Mouse (Mus musculus) induced T-regulatory cell, adult 2 months (primary cell): ENCODE measurements around the gene Cbln3.
A peak's percentile ranks its signal among the peaks of the same experiment; 100 is the strongest.

Experiments used
- DNase-seq: peaks from one replicate; pipeline ENCODE4 v3.0.0-alpha.2; 2012; ENCODE audit warnings: low read depth

Gene Cbln3

DNA sequence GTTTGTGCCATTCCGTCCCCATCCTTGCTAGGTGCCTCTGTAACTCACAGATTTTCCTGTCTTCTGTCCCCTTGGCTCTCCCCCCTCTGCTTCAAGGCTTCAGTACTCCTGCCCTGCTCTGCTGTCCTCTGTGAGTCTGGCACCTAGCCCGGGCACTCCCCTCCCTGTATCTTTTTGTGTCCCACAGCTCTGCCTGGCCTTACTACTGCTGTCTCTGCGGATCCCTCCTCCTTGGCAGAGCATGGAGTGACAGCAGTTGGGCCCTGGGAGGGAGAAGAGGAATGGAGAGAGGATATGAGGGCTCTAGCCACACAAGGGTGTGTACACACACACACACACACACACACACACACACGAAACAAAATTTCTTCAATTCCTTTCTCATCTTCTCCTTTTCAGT is at the start of gene Cbln3:
Gene Cbln3 (minus strand): TSS at position 227 of the 400 bp plus-strand sequence.
- DNase-seq: no peak

DNA sequence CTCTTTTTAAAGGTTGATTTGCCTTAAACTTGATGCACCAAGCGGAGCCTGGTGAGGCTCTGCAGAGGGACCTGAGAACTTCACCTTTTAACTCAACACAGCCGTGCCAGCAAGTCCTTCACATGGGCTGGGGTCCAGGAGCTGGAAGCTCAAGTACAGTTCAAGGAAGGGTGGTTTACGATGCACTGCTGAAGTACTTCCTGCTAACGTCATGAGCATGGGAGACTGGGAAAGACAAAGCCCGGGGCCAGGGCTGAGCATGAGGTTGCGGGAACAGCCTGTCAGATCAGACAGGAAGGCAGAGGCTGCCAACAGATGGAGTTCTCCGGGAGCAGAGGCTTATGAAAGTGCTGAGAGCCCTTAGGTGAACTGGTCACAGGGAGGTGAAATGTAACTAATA is 49.4 kb upstream of the Cbln3 start:
- DNase-seq: no peak

DNA sequence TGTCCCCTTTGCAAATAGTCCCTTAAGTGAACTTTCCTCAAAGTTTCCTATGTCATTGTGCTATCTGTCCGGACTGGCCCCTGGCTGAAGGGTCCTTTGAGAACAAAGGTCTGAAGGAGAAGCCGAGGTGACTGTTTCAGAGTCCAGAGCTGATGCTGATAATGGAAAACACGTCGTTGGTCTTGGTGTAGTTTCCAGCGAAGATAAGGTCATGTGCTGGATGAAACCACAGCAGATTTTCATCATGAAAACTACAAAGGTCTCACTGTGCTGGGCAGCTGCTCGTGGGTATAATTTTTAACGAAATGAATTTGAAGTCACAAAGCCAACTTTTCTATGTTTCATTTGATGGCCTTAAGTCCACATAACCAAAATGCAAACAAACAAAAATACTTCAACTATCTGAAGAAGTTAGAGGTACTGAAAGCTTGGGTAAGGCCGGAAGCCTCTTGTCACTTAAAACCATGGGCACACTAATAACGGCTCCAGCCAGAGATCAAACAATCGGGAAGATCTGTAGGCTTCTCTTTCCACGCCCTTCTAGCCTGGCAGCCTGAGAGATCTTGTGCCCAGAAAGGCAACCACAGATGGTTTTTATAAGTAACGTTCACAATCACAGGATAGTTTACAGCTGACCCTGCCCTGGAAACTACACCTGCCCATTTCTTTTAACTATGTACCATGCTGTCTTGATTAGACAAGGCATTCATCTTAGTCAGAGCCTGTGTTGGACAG is 45.2 kb upstream of the Cbln3 start:
- no peak for DNase-seq

DNA sequence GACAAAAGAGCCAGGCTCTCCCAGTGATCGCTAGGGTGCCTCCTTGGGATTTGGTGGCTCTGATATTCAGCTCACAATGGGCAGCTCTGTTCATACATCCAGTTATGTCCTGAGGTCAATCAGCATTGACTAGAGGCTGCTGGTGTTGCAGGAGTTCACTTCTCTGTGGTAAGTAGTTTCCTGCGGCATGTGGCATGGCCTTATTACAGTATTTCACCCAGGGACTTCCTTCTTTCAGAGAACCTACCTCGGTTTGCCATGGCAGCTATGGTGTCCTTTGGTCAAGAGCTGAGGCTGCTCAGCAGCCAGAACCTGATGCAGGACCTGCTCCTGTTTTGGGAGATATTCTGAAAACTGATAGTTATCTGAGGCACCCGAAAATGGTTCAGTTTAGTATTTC is 42.7 kb upstream of the Cbln3 start:
- DNase-seq: no peak

DNA sequence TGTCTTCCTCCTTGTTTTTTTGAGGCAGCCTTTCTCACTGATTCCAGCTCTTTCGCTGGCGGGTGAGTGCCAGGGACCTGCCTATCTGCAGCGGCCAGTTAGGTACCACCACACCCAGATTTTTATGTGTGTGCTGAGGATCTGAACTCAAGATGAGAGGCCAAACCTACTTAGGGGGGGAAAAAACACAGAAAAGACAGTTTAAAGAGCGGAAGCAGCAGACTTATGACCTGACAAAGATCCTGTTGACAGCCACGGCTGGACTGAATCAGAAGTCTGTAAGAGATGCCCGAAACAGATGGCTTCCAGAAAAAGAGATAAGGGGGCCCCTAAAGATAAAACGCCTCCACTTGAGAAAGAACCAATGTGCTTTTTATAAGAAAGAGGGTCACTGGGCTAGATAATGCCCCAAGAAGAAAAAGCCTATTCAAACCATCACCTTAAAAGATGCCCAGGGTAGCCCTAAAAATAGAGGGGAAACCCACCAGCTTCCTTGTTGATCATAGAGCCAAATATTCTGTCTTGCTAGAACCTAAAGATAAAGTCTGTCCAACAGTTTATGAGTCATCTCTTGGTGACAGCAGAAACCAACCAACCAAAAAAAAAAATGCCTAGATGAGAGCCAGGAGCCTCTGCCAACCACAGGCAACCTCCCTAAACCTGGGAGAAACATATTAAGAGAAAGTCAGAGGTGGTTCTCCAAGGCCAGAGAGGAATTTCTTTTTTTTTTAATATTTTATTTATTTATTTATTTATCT is 38.5 kb upstream of the Cbln3 start:
- DNase-seq: no peak

DNA sequence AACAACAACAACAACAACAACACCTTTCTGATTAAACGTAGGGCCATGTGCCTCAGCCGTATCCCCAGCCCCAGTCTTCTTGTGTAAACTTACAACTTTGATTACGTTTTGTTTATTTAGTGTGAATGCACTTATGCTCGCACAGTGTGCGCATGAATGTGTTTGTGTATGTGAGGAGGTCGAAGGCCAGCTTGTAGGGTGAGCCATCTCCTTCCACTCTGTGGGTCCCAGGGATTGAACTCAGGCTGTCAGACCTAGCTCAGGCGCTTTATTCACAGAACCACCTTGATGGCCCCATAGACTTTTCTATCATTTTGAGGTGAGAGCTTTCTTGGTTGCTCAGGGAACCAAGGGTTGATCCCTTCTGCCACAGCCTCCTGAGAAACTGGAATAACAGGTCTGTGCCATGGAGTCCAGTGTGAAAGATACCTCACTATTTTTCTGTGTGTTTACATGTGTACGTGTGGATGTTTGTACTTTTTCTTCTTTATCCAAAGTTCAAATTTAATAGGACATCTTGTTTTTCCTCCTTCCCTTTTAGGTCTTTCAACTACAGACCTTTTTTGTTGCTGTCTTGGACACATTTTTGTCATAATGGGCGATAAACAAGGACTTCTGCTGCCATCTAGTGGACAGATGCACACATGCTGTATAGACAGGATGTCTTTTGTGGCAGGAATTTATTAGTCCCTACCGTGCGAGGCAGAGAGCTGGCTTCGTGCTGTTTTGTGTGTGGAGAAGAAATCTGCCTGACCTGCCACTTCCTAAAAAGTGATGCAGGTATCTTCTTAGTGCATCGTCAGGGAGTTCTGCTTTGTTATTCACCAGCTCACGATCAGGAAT is 34.3 kb upstream of the Cbln3 start:
- DNase-seq: peak; percentile 94

DNA sequence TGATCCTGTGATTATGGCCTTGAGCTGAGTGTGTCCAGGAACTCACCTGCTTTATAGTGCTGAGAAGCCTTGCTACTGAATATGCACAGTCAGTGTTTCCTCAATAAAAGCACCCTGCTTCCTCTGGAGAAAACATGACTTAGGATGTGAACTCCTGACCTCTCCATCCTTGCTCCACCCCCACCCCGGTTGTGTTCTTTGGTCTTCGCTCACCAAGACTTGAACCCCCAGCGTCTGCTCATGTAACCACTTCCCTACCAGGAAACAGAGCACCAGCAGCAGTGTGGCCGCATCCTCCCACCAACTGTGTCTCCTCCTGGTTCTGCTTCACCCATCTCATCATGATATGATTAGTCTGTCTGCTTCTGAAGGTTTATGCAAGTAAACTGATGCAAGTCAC is 29.2 kb upstream of the Cbln3 start:
- DNase-seq: peak; percentile 69

DNA sequence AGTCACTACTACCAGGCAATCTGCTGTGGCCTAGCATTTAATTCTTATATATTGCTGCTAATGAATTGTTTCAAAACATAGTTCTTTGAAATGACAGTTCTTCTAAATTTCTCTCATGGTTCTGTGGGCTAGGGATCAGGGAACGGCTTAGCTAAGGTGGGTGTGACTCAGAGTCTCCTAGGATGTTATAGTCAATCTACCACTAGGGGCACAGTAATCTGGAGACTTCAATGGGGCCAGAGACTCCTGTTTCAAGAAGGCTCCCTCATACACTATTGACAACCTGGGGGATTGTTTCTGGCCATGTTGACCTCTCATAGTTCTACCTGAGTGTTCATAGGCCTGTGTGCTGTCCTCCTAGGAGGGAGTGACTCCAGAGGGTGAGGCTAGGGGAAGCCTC is 21.3 kb upstream of the Cbln3 start:
- DNase-seq: peak; percentile 55

DNA sequence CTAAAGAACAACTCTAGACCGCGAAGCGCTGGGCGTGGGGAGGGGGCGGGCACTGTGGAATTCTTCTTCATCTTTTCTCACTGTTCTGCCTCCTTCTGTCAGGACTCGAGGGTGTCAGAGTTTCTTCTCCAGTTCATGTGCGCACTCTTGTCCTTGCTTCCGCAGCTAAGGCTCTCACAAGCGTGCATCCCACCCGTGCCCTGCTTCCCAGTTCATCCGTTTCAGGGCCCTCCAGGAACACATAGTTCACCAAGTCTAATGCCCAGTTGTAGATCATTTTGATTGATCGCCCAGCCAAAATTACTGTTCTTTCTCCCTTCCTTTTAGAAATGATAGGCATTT is 16.2 kb upstream of the Cbln3 start:
- DNase-seq: no peak

DNA sequence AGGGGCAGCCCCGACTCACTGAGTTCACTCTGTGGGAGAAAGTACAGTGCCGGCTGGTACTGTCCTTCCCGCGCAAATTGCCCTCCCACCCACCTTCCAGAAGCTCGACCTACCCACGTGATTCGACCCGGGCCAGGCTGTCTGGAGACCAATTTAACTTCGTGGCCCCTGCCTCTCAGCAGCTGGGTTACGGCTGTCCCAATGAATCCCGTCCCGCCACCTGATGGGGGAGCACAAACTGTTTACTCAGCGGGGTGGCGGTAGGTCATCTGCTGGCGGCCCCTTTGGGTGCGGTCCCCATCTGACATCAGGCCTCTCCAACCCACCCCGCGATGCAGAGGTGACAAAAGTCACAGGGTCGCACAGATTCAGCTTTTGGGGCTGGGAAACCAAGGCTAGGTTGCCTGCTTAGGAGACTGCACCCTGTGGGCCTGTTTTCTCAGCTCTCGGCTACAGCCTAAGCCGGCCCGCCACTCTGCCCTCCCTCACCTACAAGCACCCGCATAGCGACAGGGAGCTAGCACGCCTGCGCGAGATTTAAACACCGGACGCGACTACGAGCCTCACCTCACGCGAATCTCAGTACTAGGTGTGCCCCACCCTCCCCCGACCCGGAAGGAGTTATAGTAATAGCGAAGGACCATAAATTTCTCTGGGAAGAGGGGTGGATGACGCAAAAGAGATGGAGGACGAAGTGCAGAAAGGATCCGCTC is 15.7 kb upstream of the Cbln3 start, which contains the start of gene Sdr39u1:
Gene Sdr39u1 (minus strand): TSS at position 593 of the 713 bp plus-strand sequence.
- DNase-seq: peak; percentile 95

DNA sequence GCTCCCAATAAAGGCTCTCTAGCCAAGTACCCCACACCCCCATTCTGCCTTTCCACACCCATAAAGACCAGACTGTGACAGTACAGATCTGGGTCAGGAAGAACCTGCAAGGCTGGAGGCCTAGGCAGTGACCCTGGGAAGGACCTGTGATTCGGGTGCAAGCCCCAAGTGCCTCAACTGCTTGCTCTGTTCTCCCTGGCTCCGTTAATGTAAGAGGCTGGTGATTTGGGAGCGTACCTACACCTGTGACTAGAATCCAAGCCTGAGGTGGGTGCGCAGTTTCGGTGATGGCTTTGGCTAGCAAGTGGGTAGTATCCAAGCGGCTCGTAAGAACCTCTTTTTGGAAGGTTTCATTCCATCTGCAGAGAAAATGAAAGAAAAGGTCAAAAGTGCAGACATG is 14.8 kb upstream of the Cbln3 start:
- no peak for DNase-seq

DNA sequence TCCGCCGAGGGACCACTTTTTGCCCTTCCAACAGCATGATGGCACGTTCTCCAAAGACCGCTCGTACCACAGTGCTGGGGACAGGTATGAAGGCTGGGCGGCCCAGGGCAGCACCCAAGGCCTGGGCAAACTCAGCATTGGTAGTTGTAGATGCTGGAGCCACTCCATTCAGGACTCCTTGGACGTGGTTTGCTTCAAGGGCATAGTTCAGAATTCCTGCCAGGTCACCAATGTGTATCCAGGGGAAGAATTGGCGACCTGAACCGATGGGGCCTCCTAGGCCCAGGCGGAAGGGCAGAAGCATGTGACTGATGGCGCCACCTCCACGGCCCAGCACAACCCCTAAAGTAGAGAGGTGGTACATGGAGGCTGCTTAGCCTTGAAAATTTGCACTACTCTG is 13.5 kb upstream of the Cbln3 start:
- no peak for DNase-seq

DNA sequence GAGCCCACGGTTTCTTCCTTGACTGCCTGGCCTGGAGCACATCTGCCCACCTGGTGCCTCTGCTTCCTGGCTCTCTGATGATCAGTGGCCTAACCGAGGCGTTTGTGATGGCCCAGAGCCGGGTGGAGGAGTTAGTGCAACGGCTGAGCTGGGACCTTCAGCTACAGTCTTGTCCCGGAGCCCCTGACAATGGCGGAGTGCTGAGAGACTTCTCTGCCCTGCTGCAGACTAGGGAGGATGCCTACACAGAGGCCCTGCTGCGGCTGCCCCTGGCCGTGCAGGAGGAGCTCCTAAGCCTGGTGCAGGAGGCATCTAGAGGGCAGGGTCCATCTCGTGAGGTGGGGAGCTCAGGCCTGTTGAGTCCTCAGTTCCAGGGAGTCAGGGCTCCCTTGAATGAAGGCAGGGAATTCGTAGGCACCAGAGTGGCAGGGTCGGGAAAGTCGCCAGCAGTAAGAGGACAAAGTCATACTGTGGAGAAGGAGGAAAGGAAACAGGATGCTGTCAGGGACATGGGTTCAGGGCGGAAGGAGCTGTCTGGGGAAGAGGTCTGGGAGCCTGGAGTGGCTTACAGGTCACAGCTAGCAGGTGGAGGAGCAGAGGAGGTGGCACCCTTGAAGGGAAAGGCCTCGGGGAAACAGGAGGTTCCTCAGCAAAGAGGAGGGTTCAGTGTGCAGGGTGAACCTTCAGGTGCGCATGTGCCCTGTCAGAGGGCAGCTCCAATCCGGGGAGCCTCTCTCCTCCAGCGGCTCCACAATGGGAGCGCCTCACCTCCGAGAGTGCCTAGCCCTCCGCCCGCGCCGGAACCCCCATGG is 2.6 kb upstream of the Cbln3 start:
- DNase-seq: no peak

DNA sequence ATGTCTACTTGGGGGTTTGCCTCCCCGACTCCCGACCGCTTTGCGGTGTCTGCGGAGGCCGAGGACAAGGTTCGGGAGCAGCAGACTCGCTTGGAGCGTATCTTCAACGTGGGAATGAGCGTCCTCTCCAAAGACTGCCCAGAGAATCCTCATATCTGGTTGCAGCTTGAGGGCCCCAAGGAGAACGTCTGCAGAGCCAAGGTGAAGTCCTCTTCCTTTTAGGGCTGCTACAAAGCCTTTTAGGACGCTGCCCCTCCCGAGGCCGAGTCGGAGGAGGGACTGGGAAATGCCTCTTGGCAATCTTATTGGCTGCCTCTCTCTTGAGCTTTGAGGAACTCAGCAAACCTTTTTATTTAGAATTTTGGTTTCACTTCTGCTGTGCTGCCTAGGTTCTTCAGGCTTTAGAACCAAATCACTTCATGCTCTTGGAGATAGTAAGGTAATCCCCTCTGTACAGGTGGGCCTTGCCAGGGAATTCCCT is 1.6 kb upstream of the Cbln3 start:
- DNase-seq: peak; percentile 81

DNA sequence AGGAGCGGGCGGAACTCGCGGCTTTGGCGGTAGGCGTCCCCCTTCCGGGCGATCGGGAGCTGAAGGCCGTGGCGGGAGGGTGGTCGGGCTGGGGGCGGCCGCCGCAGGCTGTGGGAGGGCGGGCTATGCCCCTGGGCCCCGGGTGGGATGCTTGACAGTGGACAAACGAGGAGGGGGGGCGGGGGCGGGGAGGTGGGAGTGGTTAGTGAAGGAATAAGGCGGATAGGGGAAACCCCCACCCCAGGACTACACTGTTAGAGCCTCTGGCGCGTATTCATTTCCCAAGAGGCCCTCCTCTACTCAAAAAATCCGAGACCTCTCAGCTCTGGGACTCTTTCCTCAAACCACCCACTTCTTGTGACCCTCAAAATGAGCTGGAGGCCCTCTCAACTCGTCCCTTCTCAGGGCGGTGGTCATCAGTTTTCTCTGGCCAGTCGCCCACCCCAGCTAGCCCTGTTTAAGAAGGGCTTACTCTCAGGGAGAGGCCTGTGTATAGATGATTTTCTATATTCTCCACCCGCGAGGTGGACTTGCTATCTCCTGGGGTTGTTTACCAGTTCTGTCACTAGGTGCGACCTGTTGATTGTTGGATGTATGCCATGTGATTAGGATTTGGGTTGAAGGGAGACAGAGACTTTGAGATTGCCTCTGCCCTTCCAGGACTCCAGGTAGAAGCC is 1.1 kb upstream of the Cbln3 start:
- peak; percentile 62 for DNase-seq

DNA sequence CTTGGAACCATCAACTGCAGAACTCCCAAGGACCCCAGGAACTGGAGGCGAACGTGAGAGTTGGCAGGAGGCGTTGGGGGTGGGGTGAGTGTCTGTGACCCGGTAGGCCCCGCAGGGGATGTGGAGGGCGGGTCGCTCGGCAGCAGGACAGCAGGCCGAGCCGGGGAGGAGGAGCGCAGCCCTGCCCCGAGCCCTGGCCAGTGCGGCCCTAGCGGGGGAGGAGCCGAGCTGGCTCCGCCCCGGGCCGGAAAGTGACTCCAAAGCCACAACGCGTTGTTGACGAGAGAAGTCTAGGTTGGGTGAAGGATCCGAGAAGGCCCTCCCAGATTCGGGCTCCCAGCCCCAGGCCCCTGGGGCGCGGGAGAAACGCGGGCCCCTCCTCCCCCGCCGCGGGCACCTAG is 521 bp upstream of the Cbln3 start, which contains the start of gene Khnyn:
Gene Khnyn (plus strand): TSS at position 235 of the 401 bp plus-strand sequence.
- peak; percentile 91 for DNase-seq

DNA sequence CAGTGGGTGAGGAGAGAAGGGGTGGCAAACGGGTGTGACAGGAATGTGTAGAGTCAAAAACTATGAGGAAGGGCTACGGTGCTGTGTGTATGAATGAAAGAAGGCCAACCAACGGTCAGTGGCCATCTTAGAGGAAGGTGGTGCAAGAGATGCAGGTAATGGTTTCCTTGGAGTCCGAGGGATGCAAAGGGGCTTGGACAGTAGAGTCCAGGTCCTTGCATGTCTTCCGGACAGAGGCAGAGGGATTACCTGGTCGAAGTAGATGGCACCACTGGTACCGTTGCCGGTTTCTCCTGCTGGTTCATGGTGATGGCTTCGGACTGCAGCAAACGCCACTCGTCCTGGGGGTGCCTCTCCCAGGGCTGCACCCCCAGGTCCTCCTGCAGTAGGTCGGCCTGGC is 529 bp downstream of the Cbln3 start:
- DNase-seq: no peak

DNA sequence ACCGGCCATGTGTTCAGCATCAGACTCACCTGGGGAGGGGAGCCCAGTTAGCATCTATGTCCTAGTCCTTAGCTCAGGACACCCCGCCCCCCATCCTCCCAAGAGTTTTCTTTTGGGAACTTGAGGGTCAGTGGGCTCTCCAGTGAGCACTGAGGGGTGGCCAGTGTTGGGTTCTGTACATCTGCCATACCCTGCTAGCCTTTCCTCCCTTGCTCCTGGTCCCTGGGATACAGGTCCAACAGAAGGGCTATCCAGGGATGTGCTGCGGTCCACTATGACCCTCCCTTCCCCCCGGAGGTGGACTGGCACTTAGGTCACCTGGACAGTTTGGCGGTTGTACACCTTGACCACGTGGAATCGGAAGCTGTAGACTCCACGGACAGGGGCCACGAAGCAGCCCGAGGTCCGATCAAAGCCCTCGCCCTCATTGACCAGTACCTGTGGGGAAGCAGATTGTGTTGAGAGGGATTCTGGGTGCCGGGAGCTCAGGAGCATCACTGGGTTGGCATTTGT is 987 bp downstream of the Cbln3 start:
- DNase-seq: no peak

DNA sequence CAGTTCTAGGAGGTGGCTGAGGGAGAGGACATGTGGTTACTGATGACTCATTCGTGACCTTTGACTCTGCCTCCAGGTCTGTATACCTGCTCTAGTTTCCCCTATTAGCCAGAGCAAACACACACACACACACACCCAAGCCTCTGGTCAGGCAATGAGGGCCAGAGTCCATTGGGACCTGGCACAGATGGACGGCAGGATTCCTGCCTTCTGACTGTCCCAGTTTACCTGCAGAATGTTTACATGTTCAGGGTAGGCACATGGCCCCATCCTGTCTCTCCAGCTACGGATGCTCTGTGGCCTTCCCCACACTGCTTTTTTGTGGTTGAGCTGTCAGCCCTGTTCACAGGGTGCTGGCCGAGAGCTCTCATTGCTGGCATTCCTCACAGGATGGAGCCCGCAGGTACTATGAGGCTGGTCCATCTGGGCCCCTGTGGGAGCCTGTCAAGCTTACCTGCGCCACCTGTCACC is 2.0 kb downstream of the Cbln3 start:
- DNase-seq: peak; percentile 72

DNA sequence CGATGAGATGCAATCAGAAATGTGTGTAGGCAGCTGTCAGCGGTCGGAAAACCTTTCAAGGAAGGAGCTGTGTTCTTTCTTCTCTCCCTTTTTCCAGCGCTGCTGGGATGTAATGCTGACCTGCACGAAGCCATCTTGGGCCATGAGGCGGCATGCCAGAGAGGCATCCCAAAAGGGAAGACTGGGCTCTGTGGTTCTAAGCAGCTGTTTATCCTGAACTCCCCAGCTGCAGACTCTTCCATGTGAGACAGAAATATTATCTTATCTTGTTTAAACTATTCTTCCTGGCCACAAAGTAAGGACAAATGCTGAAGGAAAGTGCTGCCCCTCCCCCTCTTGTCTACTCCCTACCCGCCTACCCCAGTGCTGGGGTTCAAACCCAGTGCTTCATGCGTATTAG is 3.2 kb downstream of the Cbln3 start:
- no peak for DNase-seq
